Mouse (Mus musculus): ENCODE measurements around the gene Arap2. TPM values are rescaled to one million over a fixed set of nuclear protein-coding genes. Genes with fewer than 3 reads are reported as not detected.
A peak's percentile ranks its signal among the peaks of the same experiment; 100 is the strongest.

Arap2 gene
- 10 to 100 TPM; 34.0 to 42.4 TPM for total RNA-seq (2021)

DNA sequence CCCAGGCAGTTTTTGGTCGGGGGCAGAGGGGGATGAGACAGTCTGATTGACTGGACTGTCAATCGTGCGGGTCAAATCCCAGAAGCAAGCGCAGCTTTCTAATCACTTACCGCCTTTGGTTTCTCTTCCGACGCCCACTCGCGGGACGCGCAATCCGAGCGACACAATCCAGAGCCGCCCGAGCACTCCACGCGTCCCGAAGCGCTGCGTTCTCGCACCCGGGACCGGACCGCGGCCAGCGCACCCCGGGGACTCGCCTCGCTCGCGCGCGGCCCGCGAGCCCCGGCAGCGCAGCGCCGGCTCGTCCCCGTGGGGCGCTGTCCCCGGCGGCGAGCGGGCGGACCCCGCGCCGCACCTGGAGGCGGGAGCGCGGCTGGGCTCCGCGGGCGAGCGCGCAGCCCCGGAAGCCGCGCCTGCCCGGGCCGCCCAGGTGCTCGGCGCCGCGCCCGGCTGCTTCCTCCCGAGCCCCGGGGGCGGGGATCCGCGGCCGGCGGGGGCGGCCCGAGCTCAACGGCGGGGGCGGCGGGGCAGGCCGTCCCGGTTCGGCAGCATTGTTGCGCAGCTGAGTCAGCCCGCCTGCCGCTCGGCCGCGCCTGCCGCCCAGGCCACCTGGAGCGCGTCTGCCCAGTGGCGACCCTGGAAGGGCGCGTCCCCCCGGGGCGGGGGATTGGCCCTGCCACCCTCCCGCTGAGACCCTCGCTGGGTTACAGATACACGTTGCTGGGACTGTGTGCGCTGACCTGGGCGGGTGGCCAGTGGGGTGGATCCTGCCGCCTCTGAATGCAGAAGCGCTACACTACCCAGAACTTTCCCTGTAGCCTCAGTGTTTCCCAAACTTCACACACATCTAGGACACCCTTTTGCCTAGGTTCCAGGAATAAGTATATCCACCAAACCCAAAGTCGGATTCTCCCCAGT, at the start of gene Arap2:
Gene Arap2, minus strand, starts transcription at position 376 of the 918 bp plus-strand sequence.
- intact Hi-C loops (cut with DNase I), result no loop called here

DNA sequence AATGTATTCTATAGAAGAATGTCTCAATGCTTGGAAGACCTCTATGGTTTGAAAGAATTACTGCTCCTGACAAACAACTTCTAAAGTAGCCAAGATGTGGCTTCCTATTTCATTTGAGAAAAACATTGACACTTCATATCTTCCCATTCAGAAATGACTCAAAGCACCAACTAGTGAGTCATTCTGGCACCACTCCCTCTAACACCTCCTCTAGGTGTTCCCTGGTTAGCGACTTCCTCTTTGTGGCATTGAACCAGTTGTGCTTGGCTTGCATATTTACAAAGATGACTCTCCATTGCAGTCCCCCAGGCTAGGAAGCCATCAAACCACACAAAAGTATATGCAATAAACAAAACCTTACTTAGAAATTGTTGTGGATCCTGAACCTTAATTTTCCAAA, 49.8 kb upstream of the Arap2 start:
- intact Hi-C loops (cut with DNase I), result no loop called here
- no peak for DNase-seq

More for the DNA sequence above, at the start of gene Arap2:
- peak; percentile 24 for DNase-seq

DNA sequence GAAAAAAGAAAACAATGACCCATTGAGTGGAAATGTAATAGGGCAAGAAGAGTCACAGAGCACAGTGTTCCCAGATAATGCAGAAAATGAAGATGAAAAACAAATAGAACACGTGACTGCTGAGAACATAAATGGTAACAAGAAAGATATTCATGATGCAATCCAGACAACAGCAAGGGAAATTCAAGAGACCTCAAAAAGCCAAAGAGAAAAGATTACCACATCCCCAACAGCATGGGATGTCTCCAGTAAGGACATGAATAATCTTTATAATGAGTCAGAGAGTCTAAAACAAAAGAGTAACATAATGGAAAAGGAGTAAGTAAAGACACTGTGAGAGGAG, 48.1 kb upstream of the Arap2 start:
- no peak for DNase-seq
- intact Hi-C loops (cut with DNase I), result no loop called here

DNA sequence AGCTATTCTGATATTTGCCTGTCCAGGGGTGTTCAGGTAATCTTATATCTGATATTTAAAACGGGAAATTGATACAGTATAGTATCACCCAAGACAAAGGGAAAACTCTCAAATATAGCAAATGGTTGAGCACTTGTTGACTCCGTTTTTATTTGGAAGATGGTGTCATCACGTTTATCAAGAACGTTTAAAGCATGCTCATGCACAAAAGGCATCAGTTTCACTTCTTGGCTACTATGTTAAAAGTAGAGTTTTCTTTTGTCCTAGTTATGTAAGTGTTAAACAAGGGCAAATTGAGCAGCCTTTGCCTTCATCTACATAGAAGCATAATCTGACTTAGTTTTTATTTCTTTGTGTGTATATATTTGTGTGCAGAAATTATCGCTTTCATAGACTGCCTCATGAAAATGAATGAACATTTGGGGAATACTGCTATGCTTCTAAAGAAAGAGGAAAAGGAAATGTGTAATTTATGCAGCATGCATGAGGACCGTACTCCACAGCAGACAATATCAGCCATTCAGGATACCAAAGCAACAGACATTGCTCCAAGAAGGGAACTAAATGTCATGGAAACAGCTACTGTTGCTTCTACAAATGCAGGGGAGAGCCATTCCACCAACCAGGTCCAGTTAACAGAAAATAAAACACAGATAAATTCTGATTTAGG, 47.6 kb upstream of the Arap2 start, which contains the start of gene Dthd1:
Gene Dthd1, plus strand, starts transcription at position 422 of the 670 bp plus-strand sequence.
- DNase-seq, result no peak
- intact Hi-C loops (cut with DNase I), result no loop called here

DNA sequence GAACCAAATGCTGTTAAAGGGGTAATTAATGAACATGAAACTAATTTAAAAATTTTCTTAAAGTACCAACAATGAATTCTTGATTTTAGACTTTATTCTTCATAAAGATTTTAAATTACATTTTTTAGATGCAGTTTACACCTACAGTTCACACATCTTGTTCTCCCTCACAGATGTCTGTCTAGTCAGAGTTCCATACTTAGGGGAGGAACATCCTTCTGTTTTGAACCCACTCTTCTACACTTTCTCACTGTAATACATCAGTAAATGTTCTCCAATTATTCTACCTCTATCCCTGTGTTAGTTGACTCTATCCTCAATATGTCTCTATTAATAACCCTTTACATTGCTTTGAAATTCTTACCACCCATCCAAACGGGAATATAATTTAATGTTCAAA, 26.8 kb upstream of the Arap2 start:
- no peak for DNase-seq
- intact Hi-C loops (cut with DNase I), result no loop called here

DNA sequence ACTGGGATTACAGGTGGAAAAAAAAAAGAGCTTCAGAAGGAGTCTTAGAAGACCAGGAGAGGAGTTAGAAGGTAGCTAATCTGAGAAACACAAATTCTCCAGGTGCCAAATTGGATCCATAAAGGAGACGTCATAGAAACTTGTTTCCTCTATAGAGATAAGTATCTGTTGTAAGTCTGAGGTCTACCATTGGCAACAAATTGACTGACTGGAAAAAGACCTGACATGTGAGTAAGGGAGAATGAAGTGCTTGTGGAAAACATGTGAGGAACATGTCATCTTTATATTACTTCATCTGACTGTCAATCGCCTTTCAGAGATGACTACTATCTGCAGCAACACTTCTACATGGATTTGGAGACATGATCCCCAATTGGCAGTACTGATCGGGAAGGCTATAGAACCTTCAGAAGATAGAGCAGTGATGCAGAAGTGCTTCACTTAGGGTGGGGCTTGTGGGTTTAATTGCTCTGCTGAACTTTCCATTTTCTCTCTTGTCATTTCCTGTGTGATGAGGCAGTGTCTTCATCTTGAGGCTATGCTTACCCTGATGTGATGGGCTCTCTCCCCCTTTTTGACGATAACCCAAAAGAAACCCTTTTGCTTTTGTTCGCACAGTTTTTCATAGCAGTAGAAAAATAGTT, 25.1 kb upstream of the Arap2 start:
- DNase-seq, result no peak
- intact Hi-C loops (cut with DNase I), result no loop called here

DNA sequence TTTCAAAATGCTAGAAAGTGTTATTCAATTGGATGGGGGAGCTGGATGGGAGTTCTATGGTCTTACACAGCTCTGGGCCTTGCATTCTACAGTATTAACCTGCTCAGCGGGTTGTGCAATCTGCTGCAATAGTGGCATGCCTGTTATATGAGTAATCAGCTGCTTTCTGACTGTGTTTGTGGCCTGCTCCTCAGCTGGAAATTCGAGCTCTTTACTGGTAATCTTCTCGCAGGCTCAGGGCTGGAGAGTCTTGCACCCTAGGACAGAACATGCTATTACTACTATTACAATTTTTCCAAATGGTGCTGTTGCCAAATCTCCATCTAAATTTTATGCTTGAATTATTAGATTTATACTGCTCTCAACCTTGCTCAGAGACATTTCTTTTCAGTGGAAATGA, 20.9 kb upstream of the Arap2 start:
- no peak for DNase-seq
- intact Hi-C loops (cut with DNase I), result no loop called here

DNA sequence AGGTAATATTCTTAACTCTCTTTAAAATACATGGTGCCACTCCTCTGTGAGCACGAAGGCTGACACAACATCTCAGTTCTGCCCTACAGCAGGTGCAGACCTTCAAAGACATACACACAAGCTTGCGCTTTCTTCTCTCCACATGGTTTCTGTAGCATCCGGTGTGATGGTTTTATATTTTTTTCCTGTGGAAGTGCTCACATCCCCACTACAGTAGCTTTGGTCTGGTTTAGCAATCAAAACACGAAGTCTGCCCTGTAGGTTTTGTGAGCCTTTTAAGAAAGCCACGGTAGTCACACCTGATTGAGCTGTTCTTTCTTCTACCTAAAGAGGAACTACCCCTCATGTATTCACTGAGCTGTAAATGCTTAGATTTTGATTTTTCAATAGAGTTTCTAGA, 12.7 kb upstream of the Arap2 start:
- DNase-seq, result no peak
- intact Hi-C loops (cut with DNase I), result no loop called here

DNA sequence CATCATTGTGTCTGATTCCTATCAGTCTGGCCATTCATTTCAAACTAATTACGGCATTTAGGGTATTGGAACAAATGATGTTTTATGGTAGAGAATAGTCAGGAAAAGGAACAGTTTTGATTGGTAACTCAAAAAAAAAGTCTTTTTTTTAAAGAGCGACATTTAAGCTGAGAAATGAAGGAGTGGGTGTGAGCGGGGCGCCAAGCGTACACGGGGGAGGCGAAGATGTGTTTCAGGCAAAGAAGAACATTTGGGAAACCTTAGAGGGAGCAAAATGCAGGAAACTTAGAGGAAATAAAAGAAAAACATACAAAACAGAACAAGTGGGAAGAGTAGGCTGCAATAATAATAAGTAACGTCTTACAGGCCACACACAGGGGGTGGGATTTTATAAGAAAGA, 11.8 kb upstream of the Arap2 start:
- no peak for DNase-seq
- intact Hi-C loops (cut with DNase I), result no loop called here

DNA sequence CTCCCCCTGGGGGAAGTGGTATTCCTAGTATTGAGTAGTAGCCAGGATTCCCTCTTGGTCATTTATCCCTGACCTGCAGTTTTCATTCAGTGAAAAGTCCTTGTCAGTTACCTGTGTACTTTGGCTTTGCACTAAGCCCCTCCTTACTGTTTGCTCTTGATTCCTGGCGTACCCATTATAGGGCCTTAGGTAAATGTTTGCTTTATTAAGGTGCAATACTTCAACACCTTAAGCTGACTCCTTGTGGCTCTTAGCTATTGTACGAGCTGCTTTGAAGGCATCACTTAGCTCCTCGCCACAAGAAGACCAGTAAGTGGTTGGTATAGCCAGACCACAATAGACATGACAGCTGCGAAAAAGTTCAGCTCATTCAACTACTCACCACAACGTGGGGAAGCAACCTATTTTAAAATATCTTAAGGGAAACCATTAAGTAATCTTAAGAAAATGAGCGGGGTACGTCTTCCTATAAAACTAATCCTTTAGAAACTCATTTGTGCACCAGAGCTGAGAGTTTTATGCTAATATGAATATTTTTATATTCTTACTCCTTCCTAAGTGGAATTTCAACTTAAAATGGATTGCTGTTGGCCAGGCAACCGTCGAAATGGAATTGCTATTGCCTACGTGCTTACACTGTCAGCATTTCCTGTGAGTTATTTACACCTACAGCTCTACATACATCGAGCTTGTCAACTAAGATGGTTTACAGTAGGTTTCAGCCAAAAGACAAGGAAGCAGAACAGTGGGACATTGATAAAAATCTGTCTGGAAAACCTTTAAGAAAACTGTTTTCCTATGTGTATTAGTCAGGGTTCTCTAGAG, 6.0 kb upstream of the Arap2 start:
- DNase-seq, result no peak
- intact Hi-C loops (cut with DNase I), result no loop called here

DNA sequence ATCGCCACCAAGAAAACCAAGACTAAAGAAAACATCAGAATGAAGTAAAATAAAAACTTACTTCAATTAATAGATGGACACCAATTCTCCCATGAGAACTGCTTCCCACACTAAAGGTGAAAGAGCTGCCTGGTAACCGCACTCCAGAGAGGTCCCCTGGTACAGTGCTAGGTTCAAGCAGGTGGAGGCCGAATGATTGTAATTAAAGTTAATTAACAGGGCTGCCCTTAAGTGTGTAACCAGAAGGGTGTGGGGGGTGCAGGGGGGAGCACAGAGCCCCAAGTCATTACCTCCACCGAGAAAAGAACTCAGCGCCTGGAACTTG, 538 bp downstream of the Arap2 start:
- intact Hi-C loops (cut with DNase I), result no loop called here
- no peak for DNase-seq

DNA sequence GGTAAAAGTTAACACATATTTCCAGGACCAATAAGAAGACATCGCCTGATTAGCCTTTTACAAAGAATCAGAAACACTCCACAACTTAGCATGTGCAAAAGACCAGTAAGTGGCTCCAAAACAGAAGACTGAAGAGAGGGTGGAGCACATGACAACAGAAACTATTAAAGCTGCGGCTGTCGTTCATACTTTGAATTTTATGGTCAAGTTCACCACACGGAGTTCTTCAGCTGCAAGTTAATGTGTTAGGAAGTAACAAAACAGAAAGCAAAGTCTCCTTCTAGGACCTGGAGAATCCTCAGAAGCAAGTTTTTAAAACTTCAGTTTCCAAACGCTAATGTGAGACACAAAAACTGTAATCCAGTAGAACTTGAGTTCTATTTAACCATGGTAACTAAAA, 1.8 kb downstream of the Arap2 start:
- intact Hi-C loops (cut with DNase I), result no loop called here

DNA sequence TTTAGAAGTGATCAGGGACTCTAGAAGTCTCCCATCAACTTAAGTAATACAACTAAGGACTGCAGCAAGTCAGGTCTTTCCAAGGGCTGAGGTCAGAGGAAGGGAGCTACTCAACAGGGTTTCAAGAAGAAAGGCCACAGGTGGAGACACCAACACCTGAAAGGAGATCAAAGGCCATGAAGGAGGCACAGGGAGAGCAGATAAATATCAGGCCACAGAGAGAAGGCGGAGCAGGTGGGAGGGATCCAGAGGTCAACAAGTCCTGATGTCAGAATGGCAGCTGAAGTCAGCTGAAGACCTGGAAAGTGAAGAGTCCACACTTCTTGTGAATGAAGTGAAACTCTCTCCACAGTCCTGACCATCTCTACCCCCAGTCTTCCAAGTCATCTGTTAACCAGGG, 2.9 kb downstream of the Arap2 start:
- no peak for DNase-seq
- intact Hi-C loops (cut with DNase I), result no loop called here

More for the DNA sequence above, 1.8 kb downstream of the Arap2 start:
- no peak for DNase-seq

DNA sequence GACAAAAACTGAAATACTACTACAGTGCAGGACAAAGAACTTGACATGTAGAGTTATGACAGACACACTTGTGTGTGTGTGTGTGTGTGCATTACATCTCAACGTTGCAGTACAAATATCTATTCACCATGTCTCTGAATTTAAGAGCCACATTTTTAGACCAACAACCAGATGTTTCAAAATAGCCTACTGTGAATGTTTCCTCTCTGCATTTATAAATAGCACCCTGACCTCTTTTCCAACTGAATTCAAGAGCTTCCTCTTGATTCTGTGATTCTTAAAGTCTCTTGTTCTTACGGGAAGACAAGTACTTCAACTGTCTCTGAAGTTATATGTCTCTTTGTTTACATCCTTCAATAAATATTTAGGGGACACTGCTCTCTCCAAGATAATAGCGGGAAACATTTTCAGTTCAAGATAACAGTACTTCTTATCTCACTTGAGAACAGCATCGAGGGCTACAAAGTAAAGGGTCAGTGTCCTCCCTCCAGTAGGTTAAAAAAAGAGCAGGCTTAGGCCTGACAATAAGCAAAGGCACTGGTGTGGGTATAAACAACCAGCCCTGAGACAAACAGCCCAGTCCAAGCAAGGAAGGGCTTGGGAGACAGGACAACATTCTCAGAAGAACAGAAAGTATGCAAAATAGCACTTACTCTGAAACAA, 3.5 kb downstream of the Arap2 start:
- DNase-seq, result no peak
- intact Hi-C loops (cut with DNase I), result no loop called here

DNA sequence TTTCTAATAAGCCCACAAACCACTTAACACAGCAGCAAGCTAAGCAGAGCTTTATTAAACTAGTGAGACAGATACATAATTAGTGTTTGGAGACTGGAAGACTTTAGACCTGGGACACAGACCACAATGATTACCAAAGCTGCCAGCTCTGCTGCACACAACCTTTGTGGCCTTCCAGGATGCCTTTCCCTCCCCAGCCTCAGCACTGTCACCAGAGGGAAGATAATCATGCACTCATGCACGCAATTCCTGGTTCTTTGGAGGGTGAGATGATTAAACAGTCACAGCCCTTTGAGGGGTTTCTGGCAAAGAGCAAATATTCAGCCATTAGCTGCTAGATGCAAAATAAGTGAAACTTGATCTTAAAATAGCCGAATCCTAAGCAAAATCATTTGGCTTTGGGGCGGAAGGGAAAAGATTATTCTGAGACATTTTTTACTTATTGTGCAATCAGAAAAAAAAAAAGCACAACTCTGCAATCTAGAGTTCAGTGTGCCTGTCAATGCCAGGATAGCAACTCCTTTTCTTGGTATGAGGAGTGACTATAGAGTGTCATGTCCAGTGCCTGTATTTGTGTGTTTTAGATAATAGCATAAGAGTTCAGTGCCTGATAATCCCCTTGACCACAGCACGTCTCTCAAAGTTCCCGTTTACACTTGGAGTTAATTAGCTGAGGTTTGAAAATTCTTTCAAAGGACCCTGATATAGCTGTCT, 5.0 kb downstream of the Arap2 start:
- intact Hi-C loops (cut with DNase I), result no loop called here
- DNase-seq, result no peak

DNA sequence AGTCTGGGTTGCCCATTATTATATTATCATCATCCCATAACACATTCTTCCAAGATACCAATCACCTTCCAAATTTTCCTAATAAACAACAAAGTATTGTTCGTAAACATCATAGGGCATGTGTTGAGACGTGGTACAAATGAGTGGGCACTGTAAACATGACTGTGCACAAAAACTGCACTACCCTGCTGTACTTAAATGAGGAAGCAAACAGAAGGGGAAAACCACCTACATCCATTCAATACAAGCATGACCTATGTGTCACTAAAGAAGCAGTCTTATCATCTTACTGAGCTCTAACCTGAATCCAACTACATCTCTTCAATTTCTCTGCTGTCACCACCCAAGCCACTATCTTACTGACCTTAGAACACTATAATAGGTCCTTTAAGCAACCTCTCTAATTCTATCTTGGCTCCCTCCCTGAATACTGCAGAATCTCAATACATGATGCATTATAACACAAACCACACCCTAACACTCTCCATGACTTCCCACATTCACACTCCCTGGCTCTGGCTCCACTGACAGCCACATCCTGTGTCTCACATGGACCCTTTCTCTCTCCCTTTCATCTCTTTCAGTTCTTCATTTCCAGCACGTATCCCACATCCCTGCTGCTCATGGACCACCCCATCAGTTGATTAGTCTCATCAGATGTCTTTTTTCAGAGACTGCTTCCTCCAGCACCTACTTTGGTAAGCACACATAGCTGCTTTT, 10.0 kb downstream of the Arap2 start:
- DNase-seq, result no peak
- intact Hi-C loops (cut with DNase I), result no loop called here

DNA sequence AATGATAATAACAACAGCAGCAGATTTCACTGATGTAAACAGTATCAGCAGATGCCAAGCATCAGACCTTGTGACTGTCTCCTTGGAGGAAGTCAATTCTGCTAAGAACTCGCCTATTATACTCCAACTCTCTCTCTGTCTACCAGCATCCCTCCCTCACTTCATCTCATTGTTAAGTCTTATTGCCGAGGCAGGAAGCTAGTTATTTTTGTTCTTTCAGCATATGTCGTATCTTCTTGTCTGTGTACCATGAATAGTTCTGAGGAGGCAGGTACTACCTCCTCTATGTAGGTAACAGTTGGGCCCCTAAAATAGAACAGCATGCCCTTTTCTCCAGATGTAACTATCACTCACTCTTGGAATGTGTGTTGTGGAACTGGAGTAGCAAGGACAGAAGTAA, 13.0 kb downstream of the Arap2 start:
- DNase-seq, result no peak
- intact Hi-C loops (cut with DNase I), result no loop called here

DNA sequence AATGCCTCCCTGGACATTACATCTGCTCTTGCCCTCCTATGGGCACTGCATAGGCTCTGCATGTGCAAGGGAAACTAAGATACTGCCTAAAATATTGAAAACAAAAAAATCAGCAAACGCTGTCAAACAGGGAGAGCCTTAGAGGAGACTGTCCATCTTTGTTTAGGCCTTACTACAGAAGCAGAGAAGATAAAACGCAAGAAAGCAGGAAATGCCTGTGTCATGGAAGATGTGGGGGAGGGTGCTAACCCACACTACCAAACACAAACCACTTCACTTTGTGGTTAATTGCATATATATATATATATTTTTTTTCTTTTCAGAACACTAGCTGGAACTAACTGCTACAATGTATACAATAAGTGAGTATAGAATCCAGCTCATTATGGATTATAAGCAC, 14.3 kb downstream of the Arap2 start:
- no peak for DNase-seq
- intact Hi-C loops (cut with DNase I), result no loop called here

DNA sequence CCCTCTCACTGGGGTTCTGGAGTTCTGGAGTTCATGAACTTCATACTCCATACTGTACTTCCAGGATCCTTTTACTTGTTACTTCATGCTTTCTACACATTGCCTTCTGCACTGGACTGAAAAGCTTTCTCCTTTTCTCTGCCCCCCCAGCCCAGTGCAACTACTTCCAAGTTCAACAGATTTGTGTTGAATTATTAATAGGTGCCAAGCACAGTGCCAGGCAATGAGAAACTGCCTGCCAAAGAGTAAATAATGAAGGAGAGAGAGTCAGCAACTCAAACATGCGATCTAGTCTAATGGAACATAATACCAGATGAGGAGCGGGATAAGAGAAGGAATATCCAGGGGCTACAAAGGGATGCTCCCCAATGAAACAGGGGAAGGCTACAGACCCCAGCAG, 17.8 kb downstream of the Arap2 start:
- intact Hi-C loops (cut with DNase I), result no loop called here
- no peak for DNase-seq
